Mouse (Mus musculus) kidney, embryonic 16.5 days (tissue): ENCODE data around the gene Eps8. TPM values are rescaled to one million over a fixed set of nuclear protein-coding genes. Genes with fewer than 3 reads are reported as not detected.
A peak's percentile ranks its signal among the peaks of the same experiment; 100 is the strongest.

Experiments
- ATAC-seq: fragments of 200-750 bp; cut with Nextera tagmentation; 2 replicates; pipeline ENCODE4 v1.8.0; 2017; ENCODE audit warnings: moderate TSS enrichment; ENCODE audit not compliant: low FRiP score, low TSS enrichment
- H3K27ac ChIP-seq: fragments of 300-500 bp; sonication (generic); 2 replicates; pipeline ENCODE4 v1.5.1; 2014; ENCODE audit warnings: low read length
- H3K27me3 ChIP-seq: fragments of 300-500 bp; sonication (generic); 2 replicates; pipeline ENCODE4 v1.6.1; 2014; ENCODE audit warnings: low read length, control low read depth, mixed read lengths; ENCODE audit not compliant: insufficient read depth
- H3K36me3 ChIP-seq: fragments of 300-500 bp; sonication (generic); 2 replicates; pipeline ENCODE4 v1.6.1; 2014; ENCODE audit warnings: low read length, control low read depth, mixed read lengths; ENCODE audit not compliant: insufficient read depth
- H3K4me1 ChIP-seq: fragments of 300-500 bp; sonication (generic); 2 replicates; pipeline ENCODE4 v1.6.1; 2014; ENCODE audit warnings: low read length, control low read depth, mixed read lengths; ENCODE audit not compliant: insufficient read depth
- H3K4me2 ChIP-seq: fragments of 300-500 bp; sonication (generic); replicated peaks from 2 replicates; pipeline ENCODE4 v1.6.1; 2014; ENCODE audit warnings: low read depth, low read length
- H3K4me3 ChIP-seq: fragments of 300-500 bp; sonication (generic); 2 replicates; pipeline ENCODE4 v1.5.1; 2014; ENCODE audit warnings: mild to moderate bottlenecking, low read length
- H3K9ac ChIP-seq: fragments of 300-500 bp; sonication (generic); replicated peaks from 2 replicates; pipeline ENCODE4 v1.6.1; 2014; ENCODE audit warnings: low read length
- H3K9me3 ChIP-seq: fragments of 300-500 bp; sonication (generic); 2 replicates; pipeline ENCODE4 v1.6.1; 2016; ENCODE audit warnings: low read length, control low read depth
- WGBS: fragments of 180-500 bp; shearing (Covaris S2); extraction: QIAGEN DNeasy Blood & Tissue Kit; methylation state at CpG from one replicate; pipeline ENCODE4 v1.1.7; 2014; 5-methylcytosine and 5-hydroxymethylcytosine counted together
- polyA plus RNA-seq: library from polyadenylated mRNA; unstranded; fragments of >200 nt; fragmentation: Nextera tagmentation; extraction: Ambion mirVana; gene quantifications from 2 replicates; pipeline ENCODE4 v1.2.1, GENCODE M21; 2015

Eps8 gene
- polyA plus RNA-seq, 1 experiment from 2014 or later: 43.0 TPM

DNA sequence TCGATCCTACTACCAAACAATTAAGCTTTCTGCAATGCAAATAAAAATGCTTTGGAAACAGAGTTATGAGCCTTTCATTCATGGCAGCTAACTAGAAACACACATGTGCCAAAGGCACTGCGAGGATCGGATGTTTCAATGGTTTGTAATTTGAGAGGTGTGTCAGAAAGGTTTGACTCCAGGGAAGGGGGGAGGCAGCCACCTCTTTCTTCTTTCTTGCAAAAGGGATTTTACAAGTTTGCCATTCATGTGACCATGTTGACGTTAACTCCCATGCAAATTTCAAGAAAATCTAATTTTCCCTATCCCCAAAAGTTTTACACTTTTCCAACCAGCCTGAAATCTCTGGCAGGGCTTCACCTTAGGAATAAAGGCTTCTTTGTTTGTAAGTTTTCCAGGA lies 21.1 kb downstream of the Eps8 start:
- Histone ChIP-seq H3K9ac (no peak overlapping the region), H3K4me3 (no peak overlapping the region), H3K27me3 (no peaks in the 10 kb centered on the region), H3K4me2 (no peak overlapping the region), H3K9me3 (no peaks in the 10 kb centered on the region), H3K27ac (no peak overlapping the region), H3K36me3 (no peaks in the 10 kb centered on the region), H3K4me1 (no peaks in the 10 kb centered on the region)
- WGBS: 19% methylated on average over 4 of the region's 4 CpGs
- ATAC-seq: no peak

- Histone ChIP-seq H3K27me3 (no peaks in the 10 kb centered on the region), H3K4me2 (no peak overlapping the region), H3K36me3 (no peaks in the 10 kb centered on the region), H3K4me1 (no peaks in the 10 kb centered on the region), H3K4me3 (no peak overlapping the region), H3K9ac (no peak overlapping the region), H3K9me3 (no peaks in the 10 kb centered on the region), H3K27ac (no peak overlapping the region)
- WGBS: 84% methylated on average over 8 of the region's 8 CpGs
- no peak for ATAC-seq
Observed at GRCm38 (mm10) chr6:137633121-137633520, 21.6 kb downstream of the Eps8 start.

DNA sequence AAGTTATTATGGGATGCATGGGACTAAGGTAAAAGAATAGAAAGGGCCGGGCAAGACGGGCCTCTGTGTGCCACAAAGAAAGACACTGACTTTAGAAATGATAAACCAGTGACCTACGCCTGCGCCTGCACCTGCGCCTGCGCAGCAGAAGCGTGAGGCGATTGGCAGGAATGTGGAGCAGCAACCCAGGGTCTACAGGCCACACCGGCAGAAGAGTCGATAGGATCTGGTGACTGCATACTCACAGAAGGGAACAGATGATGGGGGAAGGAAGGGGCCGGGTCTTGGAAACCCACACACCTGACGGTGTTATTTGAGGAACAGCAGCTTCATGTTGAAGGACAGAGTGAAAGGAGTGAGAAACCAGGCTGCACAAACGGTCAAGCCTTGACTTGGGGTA lies 24.3 kb downstream of the Eps8 start:
- no peak overlapping the region for H3K4me2 ChIP-seq
- H3K4me1 ChIP-seq: no peaks in the 10 kb centered on the region
- no peaks in the 10 kb centered on the region for H3K9me3 ChIP-seq
- H3K4me3 ChIP-seq: no peak overlapping the region
- H3K27ac ChIP-seq: no peak overlapping the region
- no peaks in the 10 kb centered on the region for H3K36me3 ChIP-seq
- no peak overlapping the region for H3K9ac ChIP-seq
- 84% methylated on average over 13 of the region's 13 CpGs for WGBS
- no peak for ATAC-seq
- H3K27me3 ChIP-seq: no peaks in the 10 kb centered on the region

DNA sequence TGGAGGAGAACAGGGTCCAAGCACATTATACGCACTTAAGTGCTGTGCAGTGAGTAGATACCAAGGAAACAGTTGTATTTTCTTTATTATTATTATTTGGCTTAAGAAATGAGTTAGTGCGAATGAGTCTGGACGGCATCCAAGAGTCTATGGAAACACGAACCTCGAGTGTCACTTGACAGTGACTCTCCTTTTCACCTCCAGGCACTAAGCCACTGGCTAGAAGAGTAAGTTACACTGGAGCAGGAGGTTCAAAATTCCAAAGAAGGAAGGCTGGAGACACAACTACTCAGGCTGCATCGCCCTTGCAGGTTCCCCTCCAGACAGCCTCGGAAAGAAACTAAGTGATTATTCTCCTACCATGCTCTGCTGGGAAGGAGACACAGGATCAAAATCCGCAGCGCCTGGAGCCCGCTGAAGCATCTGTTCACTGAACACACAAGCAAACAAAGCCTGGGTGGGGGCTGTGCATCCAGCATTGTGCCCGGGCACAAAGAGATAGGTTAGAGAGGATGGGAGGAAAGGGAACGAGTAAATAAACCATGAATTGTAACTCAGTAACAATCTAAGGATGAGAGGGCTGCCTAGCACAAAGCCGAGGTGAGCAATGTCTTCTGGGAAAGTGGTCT lies 25.0 kb downstream of the Eps8 start:
- Histone ChIP-seq H3K4me2 (no peak overlapping the region), H3K4me1 (no peaks in the 10 kb centered on the region), H3K9me3 (no peaks in the 10 kb centered on the region), H3K27me3 (no peaks in the 10 kb centered on the region), H3K36me3 (no peaks in the 10 kb centered on the region), H3K9ac (no peak overlapping the region), H3K4me3 (no peak overlapping the region), H3K27ac (no peak overlapping the region)
- 0 out of 2 replicates have a peak, but pooled peaks have one; percentile 39 for ATAC-seq
- 65% methylated on average over 13 of the region's 13 CpGs for WGBS

GRCm38 (mm10) chr6:137628715-137629114 lies 26.0 kb downstream of the Eps8 start:
- Histone ChIP-seq H3K27ac (no peak overlapping the region), H3K4me2 (no peak overlapping the region), H3K27me3 (no peaks in the 10 kb centered on the region), H3K4me3 (no peak overlapping the region), H3K36me3 (no peaks in the 10 kb centered on the region), H3K9ac (no peak overlapping the region), H3K9me3 (no peaks in the 10 kb centered on the region), H3K4me1 (no peaks in the 10 kb centered on the region)
- no peak for ATAC-seq
- WGBS: 68% methylated on average over 6 of the region's 6 CpGs

DNA sequence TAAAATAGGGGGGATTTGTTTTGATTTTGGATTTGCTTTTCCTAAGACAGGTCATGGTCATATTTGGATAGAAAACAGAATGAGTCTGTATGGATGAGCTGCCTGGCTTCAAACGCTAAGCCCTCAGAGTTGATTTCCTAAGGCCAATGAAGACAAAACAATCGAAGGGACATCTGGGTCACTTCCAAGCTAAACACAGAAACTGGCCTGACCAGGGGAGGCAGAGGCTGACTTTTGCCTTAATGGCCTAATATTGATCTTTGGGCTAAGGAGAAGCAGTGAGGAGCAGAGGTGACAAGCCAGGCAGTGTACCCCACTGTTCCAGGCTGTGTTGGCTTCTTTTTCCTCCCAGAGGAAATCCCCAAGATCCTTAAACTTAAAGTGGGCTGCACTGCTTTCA lies 33.7 kb downstream of the Eps8 start:
- ATAC-seq: no peak
- Histone ChIP-seq H3K27ac (no peak overlapping the region), H3K4me2 (no peak overlapping the region)

GRCm38 (mm10) chr6:137613903-137614302 lies 40.8 kb downstream of the Eps8 start:
- WGBS: 42% methylated on average over 4 of the region's 4 CpGs

More for the DNA sequence above, 33.7 kb downstream of the Eps8 start:
- Histone ChIP-seq H3K9ac (no peak overlapping the region), H3K4me3 (no peak overlapping the region), H3K4me1 (no peaks in the 10 kb centered on the region), H3K9me3 (no peaks in the 10 kb centered on the region), H3K36me3 (no peaks in the 10 kb centered on the region), H3K27me3 (no peaks in the 10 kb centered on the region)
- 57% methylated on average over 2 of the region's 2 CpGs for WGBS

GRCm38 (mm10) chr6:137612071-137612547 lies 42.6 kb downstream of the Eps8 start:
- Histone ChIP-seq H3K9me3 (no peaks in the 10 kb centered on the region), H3K27ac (no peak overlapping the region), H3K4me2 (no peak overlapping the region), H3K9ac (no peak overlapping the region), H3K4me3 (no peak overlapping the region), H3K4me1 (no peaks in the 10 kb centered on the region), H3K36me3 (no peaks in the 10 kb centered on the region), H3K27me3 (no peaks in the 10 kb centered on the region)
- ATAC-seq: no peak
- WGBS: 66% methylated on average over 2 of the region's 2 CpGs

More at GRCm38 (mm10) chr6:137613903-137614302, 40.8 kb downstream of the Eps8 start:
- Histone ChIP-seq H3K9me3 (no peaks in the 10 kb centered on the region), H3K4me2 (no peak overlapping the region), H3K4me3 (no peak overlapping the region), H3K36me3 (no peaks in the 10 kb centered on the region), H3K27me3 (no peaks in the 10 kb centered on the region), H3K4me1 (no peaks in the 10 kb centered on the region), H3K9ac (no peak overlapping the region), H3K27ac (no peak overlapping the region)
- ATAC-seq: peak; percentile 54; the same call in 1 of the 2 replicates

DNA sequence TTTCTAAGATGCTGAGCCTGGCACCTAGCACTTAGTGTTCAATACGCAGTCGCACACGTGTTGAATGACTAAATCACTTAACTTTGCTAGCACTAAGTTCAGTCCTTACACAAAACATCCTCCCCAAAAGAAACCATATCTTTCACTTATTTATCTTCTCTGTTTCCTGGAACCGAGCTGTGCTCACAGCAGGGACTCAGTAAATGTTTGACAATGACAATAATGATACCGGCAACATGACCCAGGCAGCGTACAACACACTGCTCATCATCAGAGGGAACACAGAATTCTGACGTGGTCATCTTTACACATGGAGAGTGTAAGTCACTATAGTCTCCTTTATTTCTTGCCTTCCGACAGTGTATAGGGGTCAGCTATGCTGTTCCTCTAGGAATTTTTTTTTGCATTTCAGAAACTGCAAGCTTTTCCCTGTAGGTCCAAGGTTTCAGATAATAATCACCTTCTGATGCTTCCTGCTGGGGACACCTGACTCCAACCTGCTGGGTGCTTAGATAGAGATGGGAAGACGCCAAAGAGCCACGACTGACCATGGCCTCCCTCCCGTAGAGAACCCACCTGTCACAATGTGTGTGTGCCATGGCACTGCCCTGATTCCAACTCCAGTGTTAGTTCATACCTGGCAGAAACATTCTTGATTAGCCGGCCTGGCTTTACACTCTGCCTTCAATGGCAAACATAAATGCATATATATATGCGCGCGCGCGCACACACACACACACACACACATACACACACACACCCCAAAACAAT lies 46.3 kb downstream of the Eps8 start:
- H3K4me3 ChIP-seq: no peak overlapping the region
- ATAC-seq: no peak
- no peak overlapping the region for H3K9ac ChIP-seq
- H3K9me3 ChIP-seq: no peaks in the 10 kb centered on the region
- no peaks in the 10 kb centered on the region for H3K27me3 ChIP-seq
- H3K4me2 ChIP-seq: no peak overlapping the region
- H3K27ac ChIP-seq: no peak overlapping the region
- no peaks in the 10 kb centered on the region for H3K4me1 ChIP-seq
- no peaks in the 10 kb centered on the region for H3K36me3 ChIP-seq
- WGBS: 92% methylated on average over 17 of the region's 17 CpGs

DNA sequence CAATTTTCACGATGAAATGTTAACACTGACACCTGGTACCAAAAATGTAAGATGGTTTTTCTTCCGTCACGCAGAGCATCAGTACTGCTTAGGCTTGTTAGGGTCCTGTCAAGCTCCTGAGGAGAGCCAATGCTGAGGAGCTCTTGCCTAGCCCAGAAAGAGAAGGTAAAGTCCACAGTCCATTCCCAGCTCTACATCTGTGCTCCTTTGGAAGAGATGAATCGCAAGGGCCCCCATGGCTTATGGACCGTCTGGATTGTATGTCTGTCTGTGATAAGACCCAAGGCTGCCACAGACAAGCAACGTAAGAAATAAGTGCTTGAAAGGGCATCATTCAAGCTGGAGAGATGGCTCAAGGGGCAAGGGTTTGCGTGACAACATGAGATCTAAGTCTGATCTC lies 48.1 kb downstream of the Eps8 start:
- ATAC-seq: no peak
- Histone ChIP-seq H3K27ac (no peak overlapping the region), H3K36me3 (no peaks in the 10 kb centered on the region), H3K9me3 (no peaks in the 10 kb centered on the region), H3K4me2 (no peak overlapping the region), H3K9ac (no peak overlapping the region), H3K27me3 (no peaks in the 10 kb centered on the region), H3K4me1 (no peaks in the 10 kb centered on the region), H3K4me3 (no peak overlapping the region)
- WGBS: 87% methylated on average over 7 of the region's 7 CpGs
